Mouse (Mus musculus) hindbrain, embryonic 10.5 days (tissue): Measurements from ENCODE around the gene Lrba. TPM values are rescaled to one million over a fixed set of nuclear protein-coding genes. Genes with fewer than 3 reads are reported as not detected.

Source experiments
- DNase-seq: peaks from one replicate; pipeline ENCODE4 v3.0.0-alpha.2; 2017; ENCODE audit warnings: low spot score
- H3K27ac ChIP-seq: fragments of 300-500 bp; sonication (generic); 2 replicates; pipeline ENCODE4 v1.5.1; 2016; ENCODE audit warnings: mild to moderate bottlenecking, moderate library complexity
- H3K27me3 ChIP-seq: fragments of 300-500 bp; sonication (generic); 2 replicates; pipeline ENCODE4 v1.6.1; 2016; ENCODE audit warnings: mild to moderate bottlenecking; ENCODE audit not compliant: poor library complexity, insufficient read depth, severe bottlenecking
- H3K36me3 ChIP-seq: fragments of 300-500 bp; sonication (generic); 2 replicates; pipeline ENCODE4 v1.6.1; 2016; ENCODE audit warnings: mild to moderate bottlenecking, moderate library complexity
- H3K4me1 ChIP-seq: fragments of 300-500 bp; sonication (generic); replicated peaks from 2 replicates; pipeline ENCODE4 v1.6.1; 2016; ENCODE audit warnings: mild to moderate bottlenecking
- H3K4me3 ChIP-seq: fragments of 300-500 bp; sonication (generic); 2 replicates; pipeline ENCODE4 v1.5.1; 2016; ENCODE audit warnings: mild to moderate bottlenecking, moderate library complexity
- H3K9me3 ChIP-seq: fragments of 300-500 bp; sonication (generic); 2 replicates; pipeline ENCODE4 v1.6.1; 2016; ENCODE audit warnings: mild to moderate bottlenecking, moderate library complexity
- WGBS: fragments of 180-500 bp; shearing (Covaris S2); methylation state at CpG from one replicate; pipeline ENCODE4 v1.1.7; 2016; 5-methylcytosine and 5-hydroxymethylcytosine counted together
- polyA plus RNA-seq: library from polyadenylated mRNA; unstranded; fragments of >200 nt; fragmentation: Nextera tagmentation; extraction: Ambion mirVana; gene quantifications from 2 replicates; pipeline ENCODE4 v1.2.1, GENCODE M21; 2016

The Lrba gene
- polyA plus RNA-seq, 1 experiment from 2014 or later: 4.5 TPM

GRCm38 (mm10) chr3:86635464-86635863 lies 411.0 kb downstream of the Lrba start:
- no peaks in the 10 kb centered on the region for H3K27me3 ChIP-seq
- H3K4me3 ChIP-seq: no peak overlapping the region
- DNase-seq: no peak
- no peak overlapping the region for H3K27ac ChIP-seq
- WGBS: 79% methylated on average over 5 of the region's 5 CpGs
- no peaks in the 10 kb centered on the region for H3K36me3 ChIP-seq
- no peaks in the 10 kb centered on the region for H3K9me3 ChIP-seq
- H3K4me1 ChIP-seq: no peaks in the 10 kb centered on the region

GRCm38 (mm10) chr3:86635940-86636339 lies 411.5 kb downstream of the Lrba start:
- WGBS: 65% methylated on average over 1 of the region's 1 CpGs
- Histone ChIP-seq H3K4me3 (no peak overlapping the region), H3K9me3 (no peaks in the 10 kb centered on the region), H3K36me3 (no peaks in the 10 kb centered on the region), H3K27me3 (no peaks in the 10 kb centered on the region), H3K27ac (no peak overlapping the region), H3K4me1 (no peaks in the 10 kb centered on the region)
- DNase-seq: no peak

- Histone ChIP-seq H3K9me3 (no peaks in the 10 kb centered on the region), H3K4me3 (no peak overlapping the region), H3K27ac (no peak overlapping the region), H3K36me3 (no peaks in the 10 kb centered on the region), H3K27me3 (no peaks in the 10 kb centered on the region), H3K4me1 (no peaks in the 10 kb centered on the region)
- WGBS: 86% methylated on average over 2 of the region's 2 CpGs
- no peak for DNase-seq
Observed at GRCm38 (mm10) chr3:86638552-86639348, 414.3 kb downstream of the Lrba start.

GRCm38 (mm10) chr3:86641393-86641792 lies 416.9 kb downstream of the Lrba start:
- Histone ChIP-seq H3K27me3 (no peaks in the 10 kb centered on the region), H3K27ac (no peak overlapping the region), H3K36me3 (no peaks in the 10 kb centered on the region), H3K4me3 (no peak overlapping the region), H3K9me3 (no peaks in the 10 kb centered on the region), H3K4me1 (no peaks in the 10 kb centered on the region)
- 87% methylated on average over 5 of the region's 5 CpGs for WGBS
- no peak for DNase-seq

- Histone ChIP-seq H3K27me3 (no peaks in the 10 kb centered on the region), H3K36me3 (no peaks in the 10 kb centered on the region), H3K4me1 (no peaks in the 10 kb centered on the region), H3K27ac (no peak overlapping the region), H3K9me3 (no peaks in the 10 kb centered on the region), H3K4me3 (no peak overlapping the region)
- DNase-seq: no peak
Observed at GRCm38 (mm10) chr3:86641796-86642195, 417.3 kb downstream of the Lrba start.

GRCm38 (mm10) chr3:86646771-86647170 lies 422.3 kb downstream of the Lrba start:
- Histone ChIP-seq H3K27me3 (no peaks in the 10 kb centered on the region), H3K27ac (no peak overlapping the region), H3K9me3 (no peaks in the 10 kb centered on the region), H3K4me3 (no peak overlapping the region), H3K4me1 (no peaks in the 10 kb centered on the region), H3K36me3 (no peaks in the 10 kb centered on the region)
- DNase-seq: no peak
- 73% methylated on average over 2 of the region's 2 CpGs for WGBS

GRCm38 (mm10) chr3:86651006-86651405 lies 426.5 kb downstream of the Lrba start:
- Histone ChIP-seq H3K4me1 (no peaks in the 10 kb centered on the region), H3K27me3 (no peaks in the 10 kb centered on the region), H3K9me3 (no peaks in the 10 kb centered on the region), H3K27ac (no peak overlapping the region), H3K4me3 (no peak overlapping the region), H3K36me3 (no peaks in the 10 kb centered on the region)
- no peak for DNase-seq
- WGBS: 73% methylated on average over 3 of the region's 3 CpGs

GRCm38 (mm10) chr3:86659326-86659725 lies 434.8 kb downstream of the Lrba start:
- no peaks in the 10 kb centered on the region for H3K9me3 ChIP-seq
- no peak for DNase-seq
- H3K4me3 ChIP-seq: no peak overlapping the region
- H3K27me3 ChIP-seq: no peaks in the 10 kb centered on the region
- H3K36me3 ChIP-seq: no peaks in the 10 kb centered on the region
- H3K27ac ChIP-seq: no peak overlapping the region
- 83% methylated on average over 5 of the region's 5 CpGs for WGBS
- H3K4me1 ChIP-seq: no peaks in the 10 kb centered on the region

- Histone ChIP-seq H3K9me3 (no peaks in the 10 kb centered on the region), H3K27me3 (no peaks in the 10 kb centered on the region), H3K36me3 (no peaks in the 10 kb centered on the region), H3K27ac (no peak overlapping the region), H3K4me3 (no peak overlapping the region), H3K4me1 (0 out of 2 replicates have a peak, but pooled peaks cover 2% of the 10 kb centered on the region)
- 64% methylated on average over 3 of the region's 3 CpGs for WGBS
- DNase-seq: no peak
Observed at GRCm38 (mm10) chr3:86664399-86664798, 439.9 kb downstream of the Lrba start.

- H3K36me3 ChIP-seq: no peaks in the 10 kb centered on the region
- H3K27ac ChIP-seq: no peak overlapping the region
- 63% methylated on average over 8 of the region's 8 CpGs for WGBS
- no peaks in the 10 kb centered on the region for H3K27me3 ChIP-seq
- 0 out of 2 replicates have a peak, but pooled peaks cover 2% of the 10 kb centered on the region for H3K4me1 ChIP-seq
- H3K4me3 ChIP-seq: no peak overlapping the region
- no peak for DNase-seq
- H3K9me3 ChIP-seq: no peaks in the 10 kb centered on the region
Observed at GRCm38 (mm10) chr3:86668146-86668545, 443.7 kb downstream of the Lrba start.

GRCm38 (mm10) chr3:86677573-86678155 lies 453.2 kb downstream of the Lrba start:
- H3K4me1 ChIP-seq: no peaks in the 10 kb centered on the region; the same call in 1 of the 2 replicates
- H3K27me3 ChIP-seq: no peaks in the 10 kb centered on the region
- H3K9me3 ChIP-seq: no peaks in the 10 kb centered on the region
- H3K4me3 ChIP-seq: no peak overlapping the region
- WGBS: 46% methylated on average over 2 of the region's 2 CpGs
- no peak for DNase-seq
- H3K36me3 ChIP-seq: no peaks in the 10 kb centered on the region
- H3K27ac ChIP-seq: no peak overlapping the region

GRCm38 (mm10) chr3:86687571-86688209 lies 463.2 kb downstream of the Lrba start:
- Histone ChIP-seq H3K27ac (peak overlapping the region; percentile 62), H3K27me3 (no peaks in the 10 kb centered on the region)

GRCm38 (mm10) chr3:86688438-86688837 lies 464.0 kb downstream of the Lrba start:
- H3K27ac ChIP-seq: no peak overlapping the region
- peaks cover 14% of the 10 kb centered on the region for H3K4me1 ChIP-seq
- no peaks in the 10 kb centered on the region for H3K9me3 ChIP-seq
- H3K27me3 ChIP-seq: no peaks in the 10 kb centered on the region
- no peak for DNase-seq
- H3K4me3 ChIP-seq: no peak overlapping the region
- WGBS: 65% methylated on average over 1 of the region's 1 CpGs
- H3K36me3 ChIP-seq: no peaks in the 10 kb centered on the region

More at GRCm38 (mm10) chr3:86687571-86688209, 463.2 kb downstream of the Lrba start:
- peak; percentile 31 for DNase-seq
- Histone ChIP-seq H3K4me1 (peaks cover 14% of the 10 kb centered on the region), H3K9me3 (no peaks in the 10 kb centered on the region), H3K4me3 (no peak overlapping the region), H3K36me3 (no peaks in the 10 kb centered on the region)
- WGBS: 34% methylated on average over 7 of the region's 7 CpGs
